Mouse (Mus musculus) layer of hippocampus, postnatal 25 days (tissue): ENCODE results near the gene Zwilch. TPM values are rescaled to one million over a fixed set of nuclear protein-coding genes. Genes with fewer than 3 reads are reported as not detected.
"Not testable (repeated sequence)": the region's sequence is repeated elsewhere in the genome, so short reads cannot be mapped to it uniquely, and the experiment has no call there.

ENCODE experiments used
- DNase-seq, 2 experiments: peaks; one replicate each; pipeline ENCODE4 v3.0.0; 2022; ENCODE audit warnings: mixed read lengths in 2 of 2, low spot score in 1 of 2; ENCODE audit errors: extremely low spot score in 1 of 2
- total RNA-seq, 2 experiments: library from RNA; stranded (reverse); gene quantifications; 2 replicates each; pipeline ENCODE4 v1.2.3; 2021

The Zwilch gene
- total RNA-seq, 2 experiments from 2014 or later, result 4.3 to 6.6 TPM

GRCm38 (mm10) chr9:64183295-64183694 lies 10.4 kb upstream of the Zwilch start:
- not testable (repeated sequence) for DNase-seq

DNA sequence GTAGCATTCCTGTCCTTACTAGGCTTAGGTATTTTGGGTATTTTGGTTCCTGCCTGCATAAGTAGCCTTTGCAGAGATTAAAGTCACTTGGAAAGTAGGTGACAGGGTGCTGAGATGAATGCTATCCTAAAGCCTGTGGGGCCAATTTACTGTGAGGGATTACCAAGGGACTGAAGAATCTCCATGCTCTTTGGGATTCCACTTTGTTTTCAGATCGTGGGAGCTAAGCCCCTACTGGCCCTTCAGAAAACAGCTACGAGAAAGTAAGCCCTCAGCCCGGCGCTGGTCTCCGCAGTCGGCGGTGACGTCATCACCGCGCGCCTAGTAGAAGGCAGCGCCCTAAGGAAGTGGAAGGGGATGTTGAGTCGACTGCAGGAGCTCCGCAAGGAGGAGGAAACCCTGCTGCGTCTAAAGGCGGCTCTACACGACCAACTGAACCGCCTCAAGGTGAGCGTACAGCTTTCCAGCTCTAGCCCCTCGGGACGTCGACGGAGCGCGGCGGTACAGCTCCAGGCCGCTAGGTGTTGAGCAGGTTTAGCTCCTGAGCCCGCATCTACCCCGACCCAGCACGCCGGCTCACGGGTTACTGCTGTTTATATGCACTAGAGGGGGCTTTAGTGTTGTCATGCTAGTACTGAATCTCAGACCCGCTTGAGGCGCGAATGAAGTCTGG lies 6.2 kb upstream of the Zwilch start, which contains the start of gene Snapc5:
Gene Snapc5 (plus strand): TSS at position 301 of the 673 bp plus-strand sequence.
- peak; percentile 79 to 88 for DNase-seq

- DNase-seq, result no peak
These were observed 5.7 kb upstream of the Zwilch start for GRCm38 (mm10) chr9:64178610-64178973.

DNA sequence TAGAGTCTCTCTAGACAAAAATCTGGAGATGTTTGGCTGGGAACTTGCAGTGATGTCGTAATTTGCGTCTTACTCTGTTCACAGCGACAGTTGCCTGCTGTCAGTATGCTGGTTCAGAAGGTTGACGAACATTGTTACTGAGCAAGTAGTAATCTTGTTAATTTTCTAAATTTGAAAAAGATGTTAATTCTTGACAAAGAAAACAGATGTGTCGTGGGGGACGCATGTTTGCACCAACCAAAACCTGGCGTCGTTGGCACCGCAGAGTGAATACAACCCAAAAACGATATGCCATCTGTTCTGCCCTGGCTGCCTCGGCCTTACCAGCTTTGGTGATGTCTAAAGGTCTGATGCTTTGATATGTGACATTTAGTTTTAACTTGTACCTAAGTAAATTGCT lies 2.5 kb upstream of the Zwilch start:
- DNase-seq, result peak in 1 of 2 experiments; percentile 23

- no peak for DNase-seq
These were observed 1.9 kb upstream of the Zwilch start for GRCm38 (mm10) chr9:64174766-64175165.

- no peak for DNase-seq
These were observed 1.4 kb upstream of the Zwilch start for GRCm38 (mm10) chr9:64174341-64174740.

- DNase-seq, result no peak
These were observed 839 bp upstream of the Zwilch start for GRCm38 (mm10) chr9:64173666-64174220.

GRCm38 (mm10) chr9:64172145-64172815 lies 624 bp downstream of the Zwilch start:
- no peak for DNase-seq

DNA sequence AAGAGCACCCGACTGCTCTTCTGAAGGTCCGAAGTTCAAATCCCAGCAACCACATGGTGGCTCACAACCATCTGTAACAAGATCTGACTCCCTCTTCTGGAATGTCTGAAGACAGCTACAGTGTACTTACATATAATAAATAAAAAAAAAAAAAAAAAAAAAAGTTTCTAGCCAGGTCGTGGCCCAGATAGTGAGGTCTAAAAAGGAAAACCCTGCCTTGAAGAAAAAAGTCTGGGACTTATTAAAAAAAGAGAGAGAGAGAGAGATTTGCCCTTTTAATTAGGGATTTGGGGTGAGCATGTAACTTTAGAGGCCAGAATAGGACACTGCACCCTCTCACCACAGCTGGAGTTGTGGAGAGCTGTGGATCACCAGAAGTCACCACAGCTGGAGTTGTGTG lies 2.9 kb downstream of the Zwilch start:
- not testable (repeated sequence) for DNase-seq

GRCm38 (mm10) chr9:64160471-64160870 lies 12.4 kb downstream of the Zwilch start:
- no peak for DNase-seq

- no peak for DNase-seq
These were observed 16.3 kb downstream of the Zwilch start for GRCm38 (mm10) chr9:64156641-64157040.

- no peak for DNase-seq
These were observed 33.0 kb downstream of the Zwilch start for GRCm38 (mm10) chr9:64139879-64140278.

DNA sequence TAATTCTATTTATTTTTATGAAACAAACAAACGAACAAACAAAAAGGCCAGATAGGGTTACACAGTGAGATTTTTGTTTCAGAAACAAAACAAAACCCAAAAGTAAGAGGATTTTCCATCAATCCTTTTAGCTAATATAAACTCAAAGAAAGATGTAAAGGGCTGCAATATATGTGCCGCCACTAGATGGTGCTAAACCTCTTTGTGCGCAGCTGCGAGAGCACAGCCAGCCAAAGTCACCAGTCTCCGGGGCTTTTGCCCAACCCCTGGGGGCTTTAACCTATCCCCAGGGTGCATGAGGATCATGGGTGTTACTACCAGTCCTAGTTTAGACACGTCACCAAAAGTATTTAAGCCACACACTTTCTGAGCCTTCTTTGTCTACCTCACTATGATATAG lies 34.0 kb downstream of the Zwilch start:
- peak; percentile 31 to 74 for DNase-seq

DNA sequence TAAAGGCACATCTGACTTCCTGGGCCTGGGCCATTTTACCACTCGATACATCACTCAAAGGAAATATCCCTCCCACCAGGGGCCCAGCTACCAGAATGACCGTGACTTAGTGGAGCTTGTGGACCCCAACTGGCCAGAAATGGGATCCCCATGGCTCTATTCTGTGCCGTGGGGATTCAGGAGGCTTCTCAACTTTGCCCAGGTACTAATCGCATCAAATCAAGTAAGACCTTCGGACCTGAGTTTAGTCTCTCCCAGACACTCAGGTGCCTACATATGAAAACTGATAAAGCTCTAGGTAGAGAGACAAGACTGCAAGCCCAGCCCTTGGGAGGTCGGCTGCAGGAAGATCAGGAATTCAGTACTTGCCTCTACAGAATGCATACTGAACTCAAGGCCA lies 41.3 kb downstream of the Zwilch start:
- DNase-seq, result no peak

DNA sequence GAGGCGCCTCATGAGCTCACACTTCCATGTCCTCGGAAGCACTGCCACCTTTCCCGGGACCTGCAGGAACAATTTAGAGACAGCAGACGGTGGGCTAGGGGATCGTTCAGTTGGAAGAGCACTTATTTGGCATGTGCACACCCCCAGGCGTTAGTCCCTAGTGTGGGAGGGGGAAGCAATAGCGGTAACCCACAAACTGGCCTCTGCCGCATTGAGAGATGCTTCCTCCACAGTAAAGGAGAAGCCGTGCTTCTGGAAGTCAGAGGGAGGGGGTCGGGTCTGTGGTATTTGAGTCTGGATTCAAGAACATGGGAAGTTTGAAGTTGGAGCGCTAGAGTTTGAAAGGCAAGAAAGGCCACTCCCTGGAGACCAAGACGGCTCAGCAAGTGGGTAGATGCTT lies 46.8 kb downstream of the Zwilch start:
- DNase-seq, result no peak

- no peak for DNase-seq
These were observed 47.6 kb downstream of the Zwilch start for GRCm38 (mm10) chr9:64125307-64125706.

DNA sequence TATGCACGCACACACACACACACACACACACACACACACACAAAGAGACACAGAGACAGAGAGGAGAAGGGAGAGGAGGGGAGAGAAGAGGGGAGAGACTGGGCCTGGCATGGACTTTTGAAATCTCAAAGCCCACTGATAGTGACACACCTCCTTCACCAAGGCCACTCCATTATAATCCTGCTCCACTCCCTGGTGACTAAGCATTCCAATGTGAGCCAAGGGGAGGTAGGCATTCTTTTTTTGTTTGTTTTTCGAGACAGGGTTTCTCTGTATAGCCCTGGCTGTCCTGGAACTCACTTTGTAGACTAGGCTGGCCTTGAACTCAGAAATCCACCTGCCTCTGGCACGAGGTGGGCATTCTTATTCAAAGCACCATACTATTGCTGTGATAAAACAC lies 48.1 kb downstream of the Zwilch start:
- DNase-seq, result not testable (repeated sequence)

- no peak for DNase-seq
These were observed 50.3 kb downstream of the Zwilch start for GRCm38 (mm10) chr9:64122601-64123000.

DNA sequence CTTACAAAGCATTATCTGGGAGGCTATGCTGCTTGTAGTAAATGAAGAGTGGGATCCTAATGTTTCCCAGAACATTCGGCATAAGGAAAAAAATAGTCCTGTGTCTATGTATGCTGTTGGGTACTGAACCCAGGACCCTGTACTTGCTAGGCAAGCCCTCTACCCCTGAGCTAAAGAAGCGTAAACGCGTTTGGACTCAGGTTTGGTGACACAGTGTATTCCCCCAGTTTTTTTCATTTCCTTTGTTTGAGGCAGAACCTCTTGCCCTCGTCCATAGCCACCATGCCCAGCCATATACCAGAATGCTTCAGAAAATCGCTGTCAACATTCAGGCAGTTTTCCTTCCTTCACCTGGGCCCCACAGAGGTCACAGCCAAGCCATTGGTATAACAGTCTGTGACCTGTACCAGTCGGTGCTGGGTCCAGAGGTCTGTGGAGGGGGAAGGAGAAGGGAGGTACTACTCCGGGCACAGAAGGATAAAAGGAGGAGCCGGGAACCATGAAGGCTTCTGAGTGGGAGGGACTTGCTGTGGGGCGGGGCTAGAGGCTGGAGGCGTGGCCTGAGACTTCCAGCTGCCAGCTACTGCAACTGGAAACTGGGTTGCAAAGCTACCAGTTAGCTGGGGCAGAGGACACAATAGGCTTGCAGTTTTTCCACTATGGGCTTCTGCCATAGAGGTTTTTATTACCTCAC lies 52.2 kb downstream of the Zwilch start:
- no peak for DNase-seq

- peak; percentile 32 to 64 for DNase-seq
These were observed 53.0 kb downstream of the Zwilch start for GRCm38 (mm10) chr9:64119898-64120297.

DNA sequence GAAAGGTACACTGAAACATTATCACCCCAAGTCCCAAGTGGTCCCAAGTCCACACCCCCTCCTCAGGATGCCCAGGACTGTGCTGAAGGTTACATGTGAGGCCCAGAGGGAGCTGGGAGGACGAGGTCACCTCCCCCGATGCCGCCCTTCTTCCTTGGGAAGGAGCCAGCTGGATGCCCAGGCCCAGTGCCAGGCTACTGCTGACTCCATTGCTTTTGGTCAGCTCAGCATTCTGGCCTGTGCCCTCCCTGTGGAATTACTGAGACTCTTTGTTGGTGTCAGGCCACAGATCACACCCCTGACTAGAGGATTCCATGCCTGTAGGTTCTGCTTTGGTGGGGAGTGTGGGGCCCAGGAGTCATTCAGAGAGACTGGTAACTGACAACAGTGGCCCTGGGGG lies 56.0 kb downstream of the Zwilch start, which contains the start of gene Lctl:
Gene Lctl (plus strand): TSS at position 272 of the 400 bp plus-strand sequence.
- DNase-seq, result no peak
